Mouse (Mus musculus): ENCODE results near the gene Gm4131. TPM values are rescaled to one million over a fixed set of nuclear protein-coding genes. Genes with fewer than 3 reads are reported as not detected.

Gm4131 gene
- polyA plus RNA-seq, 1 experiment from 2014 or later = not detected

DNA sequence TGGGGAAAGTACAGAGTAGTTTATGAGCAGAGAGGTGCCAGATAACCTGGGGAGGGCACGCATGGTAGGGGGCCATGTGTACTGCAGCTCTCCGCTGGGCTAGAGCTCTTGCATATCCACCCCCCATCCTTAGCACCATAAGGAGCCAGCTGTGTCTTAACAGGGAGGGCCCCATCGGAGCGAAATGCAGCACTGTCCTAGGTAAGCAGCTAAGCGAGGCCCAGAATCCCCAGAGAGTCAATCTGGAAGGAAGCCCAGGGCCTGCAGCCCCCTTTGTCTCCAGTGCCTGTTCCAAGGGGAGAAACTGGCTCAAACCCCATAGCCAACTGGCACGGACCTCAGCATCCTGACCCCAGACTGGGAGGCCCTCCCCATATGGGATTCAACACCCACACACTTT lies 87.3 kb downstream of the Gm4131 start:
- H3K4me1 ChIP-seq (ENCODE audit: control insufficient read depth, insufficient read depth, low read length) = no peaks in the 10 kb centered on the region
- no peaks in the 10 kb centered on the region for H3K27me3 ChIP-seq (replicated peaks; ENCODE audit: control insufficient read depth, insufficient read depth, low read length)
- H3K27ac ChIP-seq (ENCODE audit: low read length) = no peak overlapping the region
- no peak overlapping the region for H3K4me2 ChIP-seq (ENCODE audit: low read depth, low read length)
- no peaks in the 10 kb centered on the region for H3K36me3 ChIP-seq (ENCODE audit: control insufficient read depth, insufficient read depth, low read length)
- 45% methylated on average over 6 of the region's 6 CpGs for WGBS
- no peak overlapping the region for H3K4me3 ChIP-seq (ENCODE audit: low read length)
- ATAC-seq = no peak
- H3K9me3 ChIP-seq (ENCODE audit: control insufficient read depth, low read length) = no peaks in the 10 kb centered on the region
- H3K9ac ChIP-seq (ENCODE audit: low read depth, low read length) = no peak overlapping the region

DNA sequence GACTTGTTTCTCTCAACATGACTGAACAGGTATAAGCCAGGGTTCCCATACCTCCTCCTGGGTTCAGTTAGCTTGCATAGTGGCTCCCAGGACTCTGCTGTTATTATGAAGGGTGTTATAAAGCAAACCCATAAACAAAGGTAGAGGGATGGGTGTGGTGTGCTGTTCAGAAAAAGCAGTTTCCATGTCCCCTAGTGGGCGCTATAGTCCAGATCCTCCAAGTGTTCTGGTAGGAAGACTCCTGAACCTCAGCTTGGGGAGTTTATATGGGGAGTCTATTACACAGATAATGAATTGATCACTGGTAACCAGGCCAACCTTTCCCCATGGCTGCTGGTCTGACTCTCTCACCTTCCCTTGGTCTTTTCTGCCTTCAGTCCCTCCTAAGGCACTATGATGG lies 92.2 kb downstream of the Gm4131 start:
- Histone ChIP-seq H3K27ac (ENCODE audit: low read length) (no peak overlapping the region), H3K4me1 (ENCODE audit: control insufficient read depth, insufficient read depth, low read length) (no peaks in the 10 kb centered on the region), H3K9ac (ENCODE audit: low read depth, low read length) (no peak overlapping the region), H3K4me3 (ENCODE audit: low read length) (no peak overlapping the region), H3K27me3 (replicated peaks; ENCODE audit: control insufficient read depth, insufficient read depth, low read length) (no peaks in the 10 kb centered on the region), H3K4me2 (ENCODE audit: low read depth, low read length) (no peak overlapping the region), H3K9me3 (ENCODE audit: control insufficient read depth, low read length) (no peaks in the 10 kb centered on the region), H3K36me3 (ENCODE audit: control insufficient read depth, insufficient read depth, low read length) (no peaks in the 10 kb centered on the region)
- ATAC-seq = no peak
- WGBS = 71% methylated on average over 1 of the region's 1 CpGs

DNA sequence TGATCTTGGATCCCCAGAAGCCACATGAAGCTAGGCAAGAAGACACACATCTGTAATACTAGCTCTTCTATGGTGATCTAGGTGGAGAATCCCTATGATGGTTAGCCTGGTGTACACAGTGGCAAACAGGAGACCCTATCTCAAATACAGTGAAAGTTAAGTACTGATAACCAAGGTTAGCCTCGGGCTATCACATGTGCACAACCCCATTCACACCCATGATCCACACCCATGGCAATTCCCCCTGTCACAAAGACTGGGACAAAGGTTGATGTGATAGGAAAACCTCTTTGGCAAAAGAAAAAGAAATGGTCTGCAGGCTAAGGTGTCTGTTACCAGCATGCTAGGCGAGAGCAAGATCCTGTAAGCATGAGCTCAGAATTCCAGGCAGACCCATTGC lies 94.7 kb downstream of the Gm4131 start:
- Histone ChIP-seq H3K27ac (ENCODE audit: low read length) (no peak overlapping the region), H3K27me3 (replicated peaks; ENCODE audit: control insufficient read depth, insufficient read depth, low read length) (no peaks in the 10 kb centered on the region), H3K4me1 (ENCODE audit: control insufficient read depth, insufficient read depth, low read length) (no peaks in the 10 kb centered on the region), H3K9me3 (ENCODE audit: control insufficient read depth, low read length) (no peaks in the 10 kb centered on the region), H3K36me3 (ENCODE audit: control insufficient read depth, insufficient read depth, low read length) (no peaks in the 10 kb centered on the region), H3K4me3 (ENCODE audit: low read length) (no peak overlapping the region), H3K9ac (ENCODE audit: low read depth, low read length) (no peak overlapping the region), H3K4me2 (ENCODE audit: low read depth, low read length) (no peak overlapping the region)
- WGBS = 56% methylated on average over 2 of the region's 2 CpGs
- ATAC-seq = peak; percentile 51

DNA sequence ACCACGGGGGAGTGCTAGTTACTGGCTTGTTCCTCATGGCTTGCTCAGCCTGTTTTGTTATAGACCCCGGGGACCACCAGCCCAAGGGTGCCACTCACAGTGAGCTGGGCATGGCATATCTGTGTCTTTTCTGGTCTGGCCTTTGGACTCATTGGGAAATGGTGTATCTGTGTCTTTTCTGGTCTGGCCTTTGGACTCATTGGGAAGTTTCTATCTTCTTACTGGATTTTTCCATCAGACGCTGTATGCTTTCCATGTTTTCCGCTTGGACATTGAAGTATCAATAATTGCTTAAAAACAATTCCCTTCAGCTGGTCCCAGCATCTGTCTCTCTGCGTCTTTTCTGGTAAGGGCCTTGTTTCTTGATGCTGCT lies 98.0 kb downstream of the Gm4131 start:
- ATAC-seq = peak; percentile 71
- Histone ChIP-seq H3K27me3 (replicated peaks; ENCODE audit: control insufficient read depth, insufficient read depth, low read length) (no peaks in the 10 kb centered on the region), H3K9me3 (ENCODE audit: control insufficient read depth, low read length) (no peaks in the 10 kb centered on the region), H3K9ac (ENCODE audit: low read depth, low read length) (no peak overlapping the region), H3K4me2 (ENCODE audit: low read depth, low read length) (no peak overlapping the region), H3K27ac (ENCODE audit: low read length) (no peak overlapping the region), H3K4me1 (ENCODE audit: control insufficient read depth, insufficient read depth, low read length) (no peaks in the 10 kb centered on the region), H3K4me3 (ENCODE audit: low read length) (no peak overlapping the region), H3K36me3 (ENCODE audit: control insufficient read depth, insufficient read depth, low read length) (no peaks in the 10 kb centered on the region)
- 86% methylated on average over 5 of the region's 5 CpGs for WGBS

DNA sequence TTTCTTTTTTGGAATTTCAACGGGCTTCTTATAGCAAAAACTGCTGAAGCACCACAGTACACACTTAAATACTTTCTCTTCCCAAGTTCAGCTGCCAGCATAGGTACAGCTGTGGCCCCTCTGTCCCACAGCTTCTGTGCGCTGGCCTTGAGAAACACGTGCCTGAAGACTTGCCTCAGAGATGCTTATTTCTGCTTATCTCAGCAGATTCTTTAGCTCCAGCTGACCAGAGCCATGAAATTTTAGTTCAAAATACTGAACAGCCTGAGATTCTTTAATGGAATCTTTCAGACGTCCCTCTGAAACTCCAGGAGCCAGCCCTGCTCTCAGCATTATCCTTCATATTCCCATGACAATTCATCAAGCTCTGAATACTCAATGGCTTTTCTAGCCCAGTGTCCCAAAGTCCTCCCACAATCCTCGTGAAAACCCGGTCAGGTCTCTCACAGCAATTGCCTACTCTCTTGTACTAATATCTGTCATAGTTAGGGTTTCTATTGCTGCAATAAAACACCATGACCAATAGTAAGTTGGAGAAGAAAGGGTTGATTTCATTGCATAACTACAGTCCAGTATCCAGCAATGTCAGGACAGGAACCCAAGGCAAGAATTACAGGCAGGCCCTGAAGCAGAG lies 98.5 kb downstream of the Gm4131 start:
- Histone ChIP-seq H3K9ac (ENCODE audit: low read depth, low read length) (no peak overlapping the region), H3K4me3 (ENCODE audit: low read length) (no peak overlapping the region), H3K4me2 (ENCODE audit: low read depth, low read length) (no peak overlapping the region), H3K9me3 (ENCODE audit: control insufficient read depth, low read length) (no peaks in the 10 kb centered on the region), H3K36me3 (ENCODE audit: control insufficient read depth, insufficient read depth, low read length) (no peaks in the 10 kb centered on the region), H3K27me3 (replicated peaks; ENCODE audit: control insufficient read depth, insufficient read depth, low read length) (no peaks in the 10 kb centered on the region), H3K4me1 (ENCODE audit: control insufficient read depth, insufficient read depth, low read length) (no peaks in the 10 kb centered on the region), H3K27ac (ENCODE audit: low read length) (peak overlapping the region; percentile 38; the same call in 1 of the 2 replicates)
- peak; percentile 78 for ATAC-seq
- WGBS = 63% methylated on average over 6 of the region's 6 CpGs

DNA sequence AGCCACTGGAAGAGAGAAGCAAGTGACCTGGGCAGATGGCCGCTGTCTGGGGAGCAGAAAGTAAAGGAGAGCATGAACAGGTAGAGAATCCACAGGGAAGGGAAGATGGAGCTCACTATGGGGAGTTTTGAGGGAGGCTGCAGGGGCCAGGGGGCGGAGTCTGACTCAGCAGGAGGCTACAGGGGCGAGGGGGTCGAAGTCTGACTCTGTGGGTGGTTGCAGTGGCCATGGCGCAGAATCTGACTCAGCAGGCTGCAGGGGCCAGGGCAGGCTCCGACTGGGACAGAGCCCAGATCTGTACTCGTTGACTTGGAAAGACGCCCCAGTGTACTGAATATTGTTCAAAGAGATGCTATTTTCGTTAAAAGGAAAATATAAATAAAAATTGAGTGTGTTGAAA lies 101.8 kb downstream of the Gm4131 start:
- Histone ChIP-seq H3K4me3 (ENCODE audit: low read length) (no peak overlapping the region), H3K4me2 (ENCODE audit: low read depth, low read length) (no peak overlapping the region), H3K9ac (ENCODE audit: low read depth, low read length) (no peak overlapping the region), H3K4me1 (ENCODE audit: control insufficient read depth, insufficient read depth, low read length) (no peaks in the 10 kb centered on the region), H3K27me3 (replicated peaks; ENCODE audit: control insufficient read depth, insufficient read depth, low read length) (no peaks in the 10 kb centered on the region), H3K27ac (ENCODE audit: low read length) (no peak overlapping the region), H3K9me3 (ENCODE audit: control insufficient read depth, low read length) (no peaks in the 10 kb centered on the region), H3K36me3 (ENCODE audit: control insufficient read depth, insufficient read depth, low read length) (no peaks in the 10 kb centered on the region)
- 28% methylated on average over 9 of the region's 9 CpGs for WGBS
- peak; percentile 59 for ATAC-seq

DNA sequence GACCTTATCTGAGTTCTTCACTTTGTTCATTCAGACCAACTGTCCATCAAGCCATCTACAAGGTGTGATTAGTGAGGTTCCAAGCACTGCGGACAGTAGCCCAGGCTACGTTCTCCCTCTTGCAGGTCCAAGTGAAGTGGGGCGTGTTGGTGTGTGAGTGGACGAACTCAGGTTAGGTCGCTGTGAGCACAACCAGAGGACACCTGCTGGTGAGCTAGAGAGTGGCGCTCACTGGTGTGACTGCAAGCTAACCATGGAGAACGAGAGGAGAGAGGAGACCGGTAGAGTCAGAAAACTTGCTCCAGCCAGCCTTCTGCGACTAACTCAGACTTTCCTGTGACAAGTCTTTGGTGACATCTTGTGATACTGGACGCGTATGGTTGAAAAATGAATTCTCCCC lies 107.2 kb downstream of the Gm4131 start:
- H3K27ac ChIP-seq (ENCODE audit: low read length) = no peak overlapping the region
- 57% methylated on average over 11 of the region's 11 CpGs for WGBS
- no peaks in the 10 kb centered on the region for H3K27me3 ChIP-seq (replicated peaks; ENCODE audit: control insufficient read depth, insufficient read depth, low read length)
- no peak overlapping the region for H3K4me2 ChIP-seq (ENCODE audit: low read depth, low read length)
- H3K4me1 ChIP-seq (ENCODE audit: control insufficient read depth, insufficient read depth, low read length) = no peaks in the 10 kb centered on the region
- H3K36me3 ChIP-seq (ENCODE audit: control insufficient read depth, insufficient read depth, low read length) = no peaks in the 10 kb centered on the region
- no peak overlapping the region for H3K4me3 ChIP-seq (ENCODE audit: low read length)
- no peak overlapping the region for H3K9ac ChIP-seq (ENCODE audit: low read depth, low read length)
- no peaks in the 10 kb centered on the region for H3K9me3 ChIP-seq (ENCODE audit: control insufficient read depth, low read length)
- ATAC-seq = no peak

DNA sequence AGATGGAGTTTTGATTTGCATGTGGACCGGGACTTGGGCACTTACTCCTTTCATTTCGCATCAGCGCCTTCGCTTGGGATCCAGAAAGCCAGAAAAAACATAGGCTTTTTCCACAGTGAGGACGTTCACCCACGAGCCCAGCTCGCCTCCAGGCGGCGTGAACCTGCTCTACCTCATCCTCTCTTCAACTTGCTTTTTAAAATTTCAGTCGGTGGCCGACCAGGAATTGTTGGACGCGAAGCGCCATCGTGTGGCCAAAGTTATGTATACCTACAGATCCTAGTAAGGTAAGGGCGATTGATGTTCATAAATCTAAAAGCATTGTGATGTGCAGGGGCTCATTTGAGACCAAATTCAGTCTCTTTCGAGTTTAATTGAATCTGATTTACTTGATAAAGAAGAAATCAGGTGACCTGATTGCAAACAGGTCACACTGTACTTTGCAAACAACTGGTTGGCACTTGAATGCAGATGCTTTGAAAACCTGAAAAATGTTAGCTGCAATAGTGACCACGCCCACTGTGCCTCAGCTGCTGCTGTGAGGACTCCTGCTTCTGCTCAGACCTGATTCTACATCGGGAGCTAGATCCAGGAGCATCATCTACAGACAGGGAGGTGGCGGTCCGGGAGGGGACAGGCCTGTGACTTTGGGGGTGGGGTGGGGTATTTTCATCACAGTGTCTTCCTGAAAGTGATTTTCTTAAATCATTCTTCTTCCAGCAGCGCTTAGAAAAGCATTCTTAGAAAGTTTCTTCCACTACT lies 109.1 kb downstream of the Gm4131 start:
- WGBS = 19% methylated on average over 22 of the region's 22 CpGs
- no peaks in the 10 kb centered on the region for H3K4me1 ChIP-seq (ENCODE audit: control insufficient read depth, insufficient read depth, low read length)
- no peaks in the 10 kb centered on the region for H3K9me3 ChIP-seq (ENCODE audit: control insufficient read depth, low read length)
- peak overlapping the region; percentile 26; the same call in 1 of the 2 replicates for H3K4me2 ChIP-seq (ENCODE audit: low read depth, low read length)
- no peaks in the 10 kb centered on the region for H3K36me3 ChIP-seq (ENCODE audit: control insufficient read depth, insufficient read depth, low read length)
- peak; percentile 71 for ATAC-seq
- no peak overlapping the region for H3K4me3 ChIP-seq (ENCODE audit: low read length)
- no peaks in the 10 kb centered on the region for H3K27me3 ChIP-seq (replicated peaks; ENCODE audit: control insufficient read depth, insufficient read depth, low read length)
- no peak overlapping the region for H3K9ac ChIP-seq (ENCODE audit: low read depth, low read length)
- no peak overlapping the region for H3K27ac ChIP-seq (ENCODE audit: low read length)

DNA sequence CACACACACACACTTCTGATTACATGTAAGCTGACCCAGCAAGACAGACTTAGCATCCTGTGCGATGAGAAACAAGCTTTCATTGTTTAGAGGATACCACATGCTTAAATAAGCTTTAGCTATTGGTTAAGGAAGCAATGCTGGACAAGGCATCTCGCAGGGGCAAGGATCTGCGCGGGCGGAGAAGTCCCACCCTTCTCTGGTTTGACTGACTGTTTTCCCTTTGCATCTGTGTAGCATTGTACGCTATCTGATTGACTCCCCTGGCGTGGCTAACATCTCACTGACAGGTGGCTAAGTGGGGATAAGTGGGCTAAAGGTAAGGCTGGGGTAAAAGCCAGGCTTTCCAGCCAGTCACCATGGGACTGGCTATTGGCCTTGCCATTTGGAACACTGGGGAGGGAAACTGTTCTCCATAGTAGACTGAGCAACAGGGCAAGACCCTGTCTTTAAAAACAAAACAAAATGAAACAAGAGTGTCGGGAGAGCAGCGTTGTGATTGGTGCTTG lies 110.4 kb downstream of the Gm4131 start, which contains the start of gene Gucy1b2:
TSS of gene Gucy1b2 (minus strand) at position 51 of the 509 bp plus-strand sequence.
- no peak within 1 kb of the TSS for H3K4me2 ChIP-seq (ENCODE audit: low read depth, low read length)
- no peaks in the 10 kb centered on the region for H3K36me3 ChIP-seq (ENCODE audit: control insufficient read depth, insufficient read depth, low read length)
- no peak within 1 kb of the TSS for H3K9ac ChIP-seq (ENCODE audit: low read depth, low read length)
- ATAC-seq = no peak
- no peaks in the 10 kb centered on the region for H3K27me3 ChIP-seq (replicated peaks; ENCODE audit: control insufficient read depth, insufficient read depth, low read length)
- H3K4me1 ChIP-seq (ENCODE audit: control insufficient read depth, insufficient read depth, low read length) = no peaks in the 10 kb centered on the region
- WGBS = 58% methylated on average over 9 of the region's 9 CpGs
- no peak within 1 kb of the TSS for H3K4me3 ChIP-seq (ENCODE audit: low read length)
- no peak within 1 kb of the TSS for H3K27ac ChIP-seq (ENCODE audit: low read length)
- H3K9me3 ChIP-seq (ENCODE audit: control insufficient read depth, low read length) = no peaks in the 10 kb centered on the region
